Mouse (Mus musculus): ENCODE data around the gene Fbxw9. TPM values are rescaled to one million over a fixed set of nuclear protein-coding genes. Genes with fewer than 3 reads are reported as not detected.

Fbxw9 gene
- 6.9 TPM for total RNA-seq (2023)

GRCm38 (mm10) chr8:85059879-85060616 is at the start of gene Fbxw9:
Gene Fbxw9 (plus strand): TSS chr8:85060055.

GRCm38 (mm10) chr8:85014431-85014830 is 45.4 kb upstream of the Fbxw9 start, which contains the start of gene Best2:
Gene Best2 (minus strand): TSS chr8:85014531.

GRCm38 (mm10) chr8:85025098-85025932 is 34.5 kb upstream of the Fbxw9 start, which contains the start of gene Asna1:
Gene Asna1 (minus strand): TSS chr8:85025281.

GRCm38 (mm10) chr8:85026670-85027515 is 33.0 kb upstream of the Fbxw9 start, which contains the start of gene Trir:
Gene Trir (plus strand): TSS chr8:85026823.

GRCm38 (mm10) chr8:85036718-85037365 is 23.0 kb upstream of the Fbxw9 start, which contains the start of gene Tnpo2:
Gene Tnpo2 (plus strand): TSS chr8:85036915.

GRCm38 (mm10) chr8:85067982-85068381 is 8.1 kb downstream of the Fbxw9 start, which contains the start of gene Gm5741:
Gene Gm5741 (minus strand): TSS chr8:85067982.

GRCm38 (mm10) chr8:85071514-85072281 is 11.8 kb downstream of the Fbxw9 start, which contains the start of gene Dhps:
Gene Dhps (plus strand): TSS chr8:85071757.

GRCm38 (mm10) chr8:85080532-85081215 is 20.8 kb downstream of the Fbxw9 start, which contains the start of gene Wdr83os:
Gene Wdr83os (plus strand): TSS chr8:85080740.

GRCm38 (mm10) chr8:85081216-85081555 is 21.3 kb downstream of the Fbxw9 start, which contains the start of gene Wdr83:
Gene Wdr83 (minus strand): TSS chr8:85081306.

GRCm38 (mm10) chr8:85083108-85083813 is 23.4 kb downstream of the Fbxw9 start, which contains the start of gene Man2b1:
Gene Man2b1 (plus strand): TSS chr8:85083270.

Other genes with a start within 250 kb of the Fbxw9 start
- gene Dand5, start 237.2 kb upstream of the Fbxw9 start, total RNA-seq (2023) = 4.9 TPM
- 13.2 TPM for gene Gadd45gip1, start 228.5 kb upstream of the Fbxw9 start, total RNA-seq (2023)
- 70.4 TPM for gene Rad23a, start 219.4 kb upstream of the Fbxw9 start, total RNA-seq (2023)
- 445 TPM for gene Calr, start 213.1 kb upstream of the Fbxw9 start, total RNA-seq (2023)
- 68.4 TPM for gene Farsa, start 203.1 kb upstream of the Fbxw9 start, total RNA-seq (2023)
- gene Syce2, start 187.9 kb upstream of the Fbxw9 start, total RNA-seq (2023) = 4.2 TPM
- 21.0 TPM for gene Gcdh, start 166.1 kb upstream of the Fbxw9 start, total RNA-seq (2023)
- 0.62 TPM for gene Klf1, start 158.1 kb upstream of the Fbxw9 start, total RNA-seq (2023)
- gene Dnase2a, start 151.5 kb upstream of the Fbxw9 start, total RNA-seq (2023) = 8.8 TPM
- 0.15 TPM for gene Mast1, start 122.7 kb upstream of the Fbxw9 start, total RNA-seq (2023)
- not detected for gene Rtbdn, start 113.1 kb upstream of the Fbxw9 start, total RNA-seq (2023)
- gene Gm49661, start 90.6 kb upstream of the Fbxw9 start, total RNA-seq (2023) = not detected
- 57.7 TPM for gene Prdx2, start 90.5 kb upstream of the Fbxw9 start, total RNA-seq (2023)
- gene Rnaseh2a, start 90.3 kb upstream of the Fbxw9 start, total RNA-seq (2023) = 28.2 TPM
- gene Junb, start 81.3 kb upstream of the Fbxw9 start, total RNA-seq (2023) = 1,783 TPM
- gene Hook2, start 69.5 kb upstream of the Fbxw9 start, total RNA-seq (2023) = 6.6 TPM
- gene Best2, start 45.5 kb upstream of the Fbxw9 start, total RNA-seq (2023) = not detected
- 55.2 TPM for gene Asna1, start 34.8 kb upstream of the Fbxw9 start, total RNA-seq (2023)
- 167 TPM for gene Trir, start 33.2 kb upstream of the Fbxw9 start, total RNA-seq (2023)
- gene Tnpo2, start 23.1 kb upstream of the Fbxw9 start, total RNA-seq (2023) = 68.9 TPM
- gene Gm5741, start 7.9 kb downstream of the Fbxw9 start, total RNA-seq (2023) = not detected
- gene Dhps, start 11.7 kb downstream of the Fbxw9 start, total RNA-seq (2023) = 115 TPM
- 60.0 TPM for gene Wdr83os, start 20.7 kb downstream of the Fbxw9 start, total RNA-seq (2023)
- 11.5 TPM for gene Wdr83, start 21.3 kb downstream of the Fbxw9 start, total RNA-seq (2023)
- 113 TPM for gene Man2b1, start 23.2 kb downstream of the Fbxw9 start, total RNA-seq (2023)
- not detected for gene Zfp791, start 63.0 kb downstream of the Fbxw9 start, total RNA-seq (2023)
- not detected for gene Cks1brt, start 91.9 kb downstream of the Fbxw9 start, total RNA-seq (2023)
- not detected for gene Olfr371, start 165.9 kb downstream of the Fbxw9 start, total RNA-seq (2023)
- 57.7 TPM for gene Orc6, start 239.6 kb downstream of the Fbxw9 start, total RNA-seq (2023)
- gene Vps35, start 239.7 kb downstream of the Fbxw9 start, total RNA-seq (2023) = 55.6 TPM